Mouse (Mus musculus) bone marrow, adult 2 months (tissue): ENCODE results near the gene 9430097D07Rik.

Experiments used
- CTCF ChIP-seq: fragments of 200-500 bp; IDR thresholded peaks from 2 replicates; pipeline ENCODE4 v1.5.1; 2011; ENCODE audit warnings: low read length, control low read depth; ENCODE audit not compliant: control insufficient read depth, insufficient read depth
- POLR2A ChIP-seq: fragments of 200-500 bp; IDR thresholded peaks from 2 replicates; pipeline ENCODE4 v1.6.1; 2011; ENCODE audit warnings: low read depth, mild to moderate bottlenecking, control low read depth, low read length, borderline replicate concordance; ENCODE audit not compliant: control insufficient read depth

GRCm38 (mm10) chr2:32524536-32525031, 50.9 kb downstream of the 9430097D07Rik start:
- TF ChIP-seq CTCF = no peak
- TF ChIP-seq POLR2A = no peak
